Comparison of ENCODE assay signal across 8 mouse cellular contexts in genomic region chr3:87920270-87920943, GRCm38 (mm10). TPM values are rescaled to one million over a fixed set of nuclear protein-coding genes. Genes with fewer than 3 reads are reported as not detected.
DNase-seq lines count a peak whose midpoint lies in the region; ATAC-seq and TF ChIP-seq lines count a peak whose summit lies in the region.

No protein-coding gene starts in this region.

- TF ChIP-seq POLR2A in cerebellum, adult 2 months (IDR thresholded peaks at IDR 0.05; ENCODE audit: borderline replicate concordance, insufficient read depth, low read length): no peak

- no peaks in the 10 kb centered on the region for H3K9me3 ChIP-seq in neural tube, embryonic 11.5 days (ENCODE audit: control insufficient read depth, low read length)
- H3K9me3 ChIP-seq in liver, embryonic 11.5 days (ENCODE audit: control insufficient read depth, low read length): no peaks in the 10 kb centered on the region

- H3K27me3 ChIP-seq in cerebellum, adult 2 months (ENCODE audit: control insufficient read depth, insufficient read depth, low read length): no peaks in the 10 kb centered on the region
- H3K27me3 ChIP-seq in neural tube, embryonic 11.5 days (ENCODE audit: control insufficient read depth, insufficient read depth, low read length): no peaks in the 10 kb centered on the region
- H3K27me3 ChIP-seq in liver, embryonic 11.5 days (replicated peaks; ENCODE audit: control insufficient read depth, insufficient read depth, low read length): no peaks in the 10 kb centered on the region

- H3K27ac ChIP-seq in cerebellum, adult 2 months (ENCODE audit: insufficient read depth, low read length): no peak overlapping the region
- no peak overlapping the region for H3K27ac ChIP-seq in neural tube, embryonic 11.5 days (ENCODE audit: low read depth, low read length)
- no peak overlapping the region for H3K27ac ChIP-seq in liver, embryonic 11.5 days (ENCODE audit: low read depth, low read length)

- TF ChIP-seq CTCF in cerebellum, adult 2 months (IDR thresholded peaks at IDR 0.05; ENCODE audit: borderline replicate concordance, insufficient read depth, low read depth, low read length): no peak

- peak overlapping the region; percentile 62 for H3K4me2 ChIP-seq in neural tube, embryonic 11.5 days (ENCODE audit: low read depth)
- H3K4me2 ChIP-seq in liver, embryonic 11.5 days: peak overlapping the region; percentile 84

- no peak for DNase-seq in cerebellum, adult 2 months
- no peak for DNase-seq in cerebellum, postnatal 10 days
- DNase-seq in neural tube, embryonic 11.5 days (ENCODE audit: low spot score): no peak
- no peak for DNase-seq in neural tube, embryonic 10.5 days (ENCODE audit: extremely low spot score, low spot score)
- DNase-seq in liver, embryonic 11.5 days (ENCODE audit: low spot score): no peak
- no peak for DNase-seq in adrenal gland, adult 8-10 months
- no peak for DNase-seq in thymus, adult 18-20 months
- DNase-seq in thymus, postnatal 10 days (ENCODE audit: low spot score in 2 of 2): no peak

- H3K9ac ChIP-seq in neural tube, embryonic 11.5 days (ENCODE audit: low read length): no peak overlapping the region
- H3K9ac ChIP-seq in liver, embryonic 11.5 days (ENCODE audit: low read depth, low read length): peak overlapping the region; percentile 87

- H3K4me1 ChIP-seq in cerebellum, adult 2 months (ENCODE audit: control insufficient read depth, insufficient read depth, low read length): peaks cover 3% of the 10 kb centered on the region; the same call in 1 of the 2 replicates
- H3K4me1 ChIP-seq in neural tube, embryonic 11.5 days (ENCODE audit: control insufficient read depth, insufficient read depth, low read length): 0 out of 2 replicates have a peak, but pooled peaks cover 2% of the 10 kb centered on the region
- peaks cover 3% of the 10 kb centered on the region; the same call in 1 of the 2 replicates for H3K4me1 ChIP-seq in liver, embryonic 11.5 days (replicated peaks; ENCODE audit: control insufficient read depth, insufficient read depth, low read length)

- 60% methylated on average over 9 of the region's 9 CpGs for WGBS in cerebellum, adult 2 months
- 65% methylated on average over 9 of the region's 9 CpGs for whole genome bisulfite sequencing in neural tube, embryonic 11.5 days
- 57% methylated on average over 9 of the region's 9 CpGs for WGBS in liver, embryonic 11.5 days

- peak overlapping the region; percentile 85 for H3K4me3 ChIP-seq in cerebellum, adult 2 months (replicated peaks; ENCODE audit: insufficient read depth, low read depth, low read length)
- H3K4me3 ChIP-seq in neural tube, embryonic 11.5 days (ENCODE audit: low read depth, low read length): peak overlapping the region; percentile 49
- peak overlapping the region; percentile 73 for H3K4me3 ChIP-seq in liver, embryonic 11.5 days (ENCODE audit: low read depth, low read length)

- no peak for ATAC-seq in neural tube, embryonic 11.5 days (ENCODE audit: insufficient read depth, low FRiP score, low TSS enrichment)
- ATAC-seq in liver, embryonic 11.5 days (replicated peaks; ENCODE audit: low FRiP score): no peak

- peaks cover 18% of the 10 kb centered on the region for H3K36me3 ChIP-seq in neural tube, embryonic 11.5 days (ENCODE audit: control insufficient read depth, insufficient read depth, low read length)
- H3K36me3 ChIP-seq in liver, embryonic 11.5 days (ENCODE audit: control insufficient read depth, insufficient read depth, low read length): peaks cover 46% of the 10 kb centered on the region

RNA-seq across cellular contexts. Expression of gene Mrpl24, which starts 1.1 kb away (rescaled TPM):
- polyA plus RNA-seq in cerebellum, adult 2 months (2012; rRNA removed): 83.9 and 84.9 TPM in 2 replicates
- polyA plus RNA-seq in neural tube, embryonic 11.5 days (2014; fragmentation: Nextera tagmentation; extraction: Ambion mirVana): 76.1 and 79.2 TPM in 2 replicates
- 95.7 and 97.5 TPM in 2 replicates for polyA plus RNA-seq in liver, embryonic 11.5 days (2014; fragmentation: Nextera tagmentation; extraction: Ambion mirVana)
- 100 to 1,000 TPM; 121 to 146 (median 131) TPM for total RNA-seq in adrenal gland, adult 8-10 months (2022)

RNA-seq across cellular contexts. Expression of gene Isg20l2, which starts 9.7 kb away (rescaled TPM):
- polyA plus RNA-seq in cerebellum, adult 2 months (2012; rRNA removed): 15.2 and 15.9 TPM in 2 replicates
- polyA plus RNA-seq in neural tube, embryonic 11.5 days (2014; fragmentation: Nextera tagmentation; extraction: Ambion mirVana): 52.3 and 53.9 TPM in 2 replicates
- polyA plus RNA-seq in liver, embryonic 11.5 days (2014; fragmentation: Nextera tagmentation; extraction: Ambion mirVana): 66.9 and 68.1 TPM in 2 replicates
- 10 to 100 TPM; 17.9 to 20.0 (median 19.5) TPM for total RNA-seq in adrenal gland, adult 8-10 months (2022)

RNA-seq across cellular contexts. Expression of gene Rrnad1, which starts 10.1 kb away (rescaled TPM):
- 46.8 and 49.5 TPM in 2 replicates for polyA plus RNA-seq in cerebellum, adult 2 months (2012; rRNA removed)
- 14.5 and 16.9 TPM in 2 replicates for polyA plus RNA-seq in neural tube, embryonic 11.5 days (2014; fragmentation: Nextera tagmentation; extraction: Ambion mirVana)
- polyA plus RNA-seq in liver, embryonic 11.5 days (2014; fragmentation: Nextera tagmentation; extraction: Ambion mirVana): 17.5 and 18.8 TPM in 2 replicates
- total RNA-seq in adrenal gland, adult 8-10 months (2022): 10 to 100 TPM; 18.6 to 27.6 (median 21.9) TPM

RNA-seq across cellular contexts. Expression of gene Hdgf, which starts 14.3 kb away (rescaled TPM):
- 180 and 194 TPM in 2 replicates for polyA plus RNA-seq in cerebellum, adult 2 months (2012; rRNA removed)
- 256 and 261 TPM in 2 replicates for polyA plus RNA-seq in neural tube, embryonic 11.5 days (2014; fragmentation: Nextera tagmentation; extraction: Ambion mirVana)
- polyA plus RNA-seq in liver, embryonic 11.5 days (2014; fragmentation: Nextera tagmentation; extraction: Ambion mirVana): 520 and 526 TPM in 2 replicates
- 100 to 1,000 TPM; 163 to 180 (median 172) TPM for total RNA-seq in adrenal gland, adult 8-10 months (2022)

RNA-seq across cellular contexts. Expression of gene Crabp2, which starts 28.1 kb away (rescaled TPM):
- polyA plus RNA-seq in cerebellum, adult 2 months (2012; rRNA removed): 3.5 and 5.0 TPM in 2 replicates
- polyA plus RNA-seq in neural tube, embryonic 11.5 days (2014; fragmentation: Nextera tagmentation; extraction: Ambion mirVana): 565 and 607 TPM in 2 replicates
- 24.9 and 29.9 TPM in 2 replicates for polyA plus RNA-seq in liver, embryonic 11.5 days (2014; fragmentation: Nextera tagmentation; extraction: Ambion mirVana)
- 1 to 10 TPM in 1 of 4 experiments, under 1 TPM in 2, not detected in 1; 0.31 to 1.0 (median 0.35) TPM for total RNA-seq in adrenal gland, adult 8-10 months (2022)
